Mouse (Mus musculus) liver, embryonic 14.5 days (tissue): ENCODE measurements around the gene Irf9.

Experiments
- CTCF ChIP-seq: IDR thresholded peaks from 2 replicates; pipeline ENCODE4 v1.5.1; 2016; ENCODE audit warnings: antibody characterized with exemption, low read depth, control low read depth
- EP300 ChIP-seq: IDR thresholded peaks from 2 replicates; pipeline ENCODE4 v1.6.1; 2016; ENCODE audit warnings: antibody characterized with exemption, low read depth

- TF ChIP-seq CTCF (no peak), EP300 (no peak)
These were observed 27.0 kb upstream of the Irf9 start for GRCm38 (mm10) chr14:55576376-55576775.
